In genomic region chr6:72644576-72644975, GRCm38 (mm10) we compare ENCODE assay signal across 19 mouse cellular contexts. TPM values are rescaled to one million over a fixed set of nuclear protein-coding genes. Genes with fewer than 3 reads are reported as not detected.
DNase-seq lines count a peak whose midpoint lies in the region; TF ChIP-seq lines count a peak whose summit lies in the region.
"Had no signal": no experiment of that assay in that cellular context is flagged by ENCODE, and none has a peak within 500 bp of the region (broad histone marks: within the 10 kb centered on the region; RNA-seq: fewer than 3 reads in every experiment).

No protein-coding gene starts in this region.

- H3K4me3 ChIP-seq in embryonic fibroblast, embryonic 13.5 days (ENCODE audit: insufficient read depth, low read length): no peak overlapping the region
- H3K4me3 ChIP-seq: embryonic facial prominence, embryonic 10.5 days; erythroblast, embryonic 14.5 days; forebrain, embryonic 10.5 days; heart, adult 2 months; heart, embryonic 15.5 days; hindbrain, embryonic 15.5 days had no signal

- H3K27ac ChIP-seq in embryonic fibroblast, embryonic 13.5 days (ENCODE audit: insufficient read depth, low read length): peak overlapping the region; percentile 13; the same call in 1 of the 2 replicates
- H3K27ac ChIP-seq: embryonic facial prominence, embryonic 10.5 days; forebrain, embryonic 10.5 days; heart, adult 2 months; heart, embryonic 15.5 days; hindbrain, embryonic 15.5 days had no signal

- DNase-seq in thymus, postnatal 14 days: peak; percentile 34
- no peak for DNase-seq in thymus, postnatal 10 days (ENCODE audit: low spot score in 2 of 2)
- DNase-seq in Muller cell, postnatal 12 days (ENCODE audit: inconsistent ontology term): peak; percentile 69
- peak; percentile 40 to 53 for DNase-seq in natural killer cell, adult 2 months (ENCODE audit: low spot score in 2 of 2)
- no peak for DNase-seq in ovary, adult 18-20 months (ENCODE audit: low spot score)
- DNase-seq in cerebellum, postnatal 36 days: no peak
- DNase-seq in cerebellum, adult 18-20 months: no peak
- DNase-seq: adrenal gland, postnatal 10 days; cerebellum, adult 11 months; cerebellum, adult 9-10 months; cerebellum, postnatal 25 days; heart, adult 2 months; kidney, adult 11 months had no signal

- H3K4me1 ChIP-seq in embryonic fibroblast, embryonic 13.5 days (ENCODE audit: control insufficient read depth, insufficient read depth, low read length): peaks cover 7% of the 10 kb centered on the region
- H3K4me1 ChIP-seq: hindbrain, embryonic 15.5 days had no signal

- TF ChIP-seq CTCF in embryonic fibroblast, embryonic 13.5 days (IDR thresholded peaks at IDR 0.05; ENCODE audit: borderline replicate concordance, insufficient read depth, low read length): no peak

- no peak for TF ChIP-seq POLR2A in embryonic fibroblast, embryonic 13.5 days (IDR thresholded peaks at IDR 0.05; ENCODE audit: low read depth, low read length)

RNA-seq across cellular contexts. Expression of gene Tgoln1, which starts 27.8 kb away (rescaled TPM):
- 50.0 and 52.7 TPM in 2 replicates for polyA plus RNA-seq in embryonic fibroblast, embryonic 13.5 days (2011; ENCODE audit: insufficient read length, low read depth, missing spikeins)

RNA-seq across cellular contexts. Expression of gene Retsat, which starts 46.3 kb away (rescaled TPM):
- polyA plus RNA-seq in embryonic fibroblast, embryonic 13.5 days (2011; ENCODE audit: insufficient read length, low read depth, missing spikeins): 11.0 and 12.3 TPM in 2 replicates

RNA-seq across cellular contexts. Expression of gene Elmod3, which starts 46.4 kb away (rescaled TPM):
- 8.1 and 8.8 TPM in 2 replicates for polyA plus RNA-seq in embryonic fibroblast, embryonic 13.5 days (2011; ENCODE audit: insufficient read length, low read depth, missing spikeins)

Comparison
In these comparisons a context has a peak if more than half of its experiments do, and no peak if none do; other contexts are left out.
1. DNase-seq: peak in thymus, postnatal 14 days (single experiment), Muller cell, postnatal 12 days (single experiment) and natural killer cell, adult 2 months (2 of 2); none in thymus, postnatal 10 days (0 of 2), ovary, adult 18-20 months (single experiment), cerebellum, postnatal 36 days (0 of 2) and cerebellum, adult 18-20 months (0 of 2).